Mouse (Mus musculus): ENCODE measurements around the gene Atp6ap1. TPM values are rescaled to one million over a fixed set of nuclear protein-coding genes. Genes with fewer than 3 reads are reported as not detected.

Gene Atp6ap1
- total RNA-seq, 2 experiments from 2014 or later: 77.8 to 95.1 TPM

- no peak overlapping the region for H3K4me3 ChIP-seq
- H3K27ac ChIP-seq: peak overlapping the region; percentile 16; the same call in 1 of the 2 replicates
- intact Hi-C loops (cut with DNase I): loop anchor here (5.0 kb wide), 1 partner anchor 39 kb away; the partner anchor contains the start of gene Fam50a
- TF ChIP-seq CTCF (IDR thresholded peaks at IDR 0.05): no peak
- DNase-seq: no peak
Measured at GRCm38 (mm10) chrX:74273422-74274322, 23.2 kb upstream of the Atp6ap1 start.

GRCm38 (mm10) chrX:74277916-74278315 lies 19.0 kb upstream of the Atp6ap1 start:
- H3K4me3 ChIP-seq: peak overlapping the region; percentile 23; the same call in 1 of the 2 replicates
- H3K27ac ChIP-seq: no peak overlapping the region
- DNase-seq: no peak
- intact Hi-C loops (cut with DNase I): no loop called here
- no peak for TF ChIP-seq CTCF (IDR thresholded peaks at IDR 0.05)

- TF ChIP-seq CTCF (IDR thresholded peaks at IDR 0.05): no peak
- peak overlapping the region; percentile 86 for H3K4me3 ChIP-seq
- H3K27ac ChIP-seq: peak overlapping the region; percentile 96
- DNase-seq: no peak
- intact Hi-C loops (cut with DNase I): no loop called here
Measured at GRCm38 (mm10) chrX:74281041-74281731, 15.7 kb upstream of the Atp6ap1 start.

- intact Hi-C loops (cut with DNase I): no loop called here
- no peak for TF ChIP-seq CTCF (IDR thresholded peaks at IDR 0.05)
- peak; percentile 91 for DNase-seq
- Histone ChIP-seq H3K27ac (peak within 1 kb of the TSS; percentile 96), H3K4me3 (peak within 1 kb of the TSS; percentile 86)
Measured at GRCm38 (mm10) chrX:74281732-74282394, 15.0 kb upstream of the Atp6ap1 start, which contains the start of the genes Taz and Dnase1l1. Gene Taz, plus strand, starts transcription at chrX:74281912. Gene Dnase1l1, minus strand, starts transcription at chrX:74282337.

GRCm38 (mm10) chrX:74282395-74283091 lies 14.4 kb upstream of the Atp6ap1 start:
- DNase-seq: peak; percentile 88
- peak overlapping the region; percentile 86 for H3K4me3 ChIP-seq
- intact Hi-C loops (cut with DNase I): no loop called here
- peak overlapping the region; percentile 96 for H3K27ac ChIP-seq
- TF ChIP-seq CTCF (IDR thresholded peaks at IDR 0.05): no peak

GRCm38 (mm10) chrX:74283092-74283437 lies 13.8 kb upstream of the Atp6ap1 start:
- intact Hi-C loops (cut with DNase I): no loop called here
- peak overlapping the region; percentile 86 for H3K4me3 ChIP-seq
- H3K27ac ChIP-seq: peak overlapping the region; percentile 96
- TF ChIP-seq CTCF (IDR thresholded peaks at IDR 0.05): no peak
- DNase-seq: no peak

GRCm38 (mm10) chrX:74293431-74293830 lies 3.5 kb upstream of the Atp6ap1 start:
- no peak for TF ChIP-seq CTCF (IDR thresholded peaks at IDR 0.05)
- intact Hi-C loops (cut with DNase I): no loop called here
- no peak for DNase-seq
- Histone ChIP-seq H3K27ac (no peak overlapping the region), H3K4me3 (no peak overlapping the region)

GRCm38 (mm10) chrX:74298348-74298747 lies 1.5 kb downstream of the Atp6ap1 start:
- no peak for TF ChIP-seq CTCF (IDR thresholded peaks at IDR 0.05)
- no peak for DNase-seq
- intact Hi-C loops (cut with DNase I): no loop called here
- 0 out of 2 replicates have a peak overlapping the region, but pooled peaks have one; percentile 17 for H3K4me3 ChIP-seq
- no peak overlapping the region for H3K27ac ChIP-seq

GRCm38 (mm10) chrX:74299721-74300120 lies 2.8 kb downstream of the Atp6ap1 start:
- H3K4me3 ChIP-seq: no peak overlapping the region
- no peak for DNase-seq
- H3K27ac ChIP-seq: no peak overlapping the region
- intact Hi-C loops (cut with DNase I): no loop called here
- TF ChIP-seq CTCF (IDR thresholded peaks at IDR 0.05): no peak

- H3K27ac ChIP-seq: peak within 1 kb of the TSS; percentile 97
- intact Hi-C loops (cut with DNase I): loop anchor here (5.0 kb wide), 1 partner anchor 62 kb away; no protein-coding TSS in a partner anchor
- TF ChIP-seq CTCF (IDR thresholded peaks at IDR 0.05): peak; percentile 45
Measured at GRCm38 (mm10) chrX:74304867-74305700, 8.2 kb downstream of the Atp6ap1 start, which contains the start of gene Gdi1. Gene Gdi1, plus strand, starts transcription at chrX:74304998.

More at GRCm38 (mm10) chrX:74304867-74305700, 8.2 kb downstream of the Atp6ap1 start, which contains the start of gene Gdi1:
- H3K4me3 ChIP-seq: peak within 1 kb of the TSS; percentile 86
- DNase-seq: peak; percentile 81
